Comparison of ENCODE assay signal across 21 mouse cellular contexts in the genomic region with DNA sequence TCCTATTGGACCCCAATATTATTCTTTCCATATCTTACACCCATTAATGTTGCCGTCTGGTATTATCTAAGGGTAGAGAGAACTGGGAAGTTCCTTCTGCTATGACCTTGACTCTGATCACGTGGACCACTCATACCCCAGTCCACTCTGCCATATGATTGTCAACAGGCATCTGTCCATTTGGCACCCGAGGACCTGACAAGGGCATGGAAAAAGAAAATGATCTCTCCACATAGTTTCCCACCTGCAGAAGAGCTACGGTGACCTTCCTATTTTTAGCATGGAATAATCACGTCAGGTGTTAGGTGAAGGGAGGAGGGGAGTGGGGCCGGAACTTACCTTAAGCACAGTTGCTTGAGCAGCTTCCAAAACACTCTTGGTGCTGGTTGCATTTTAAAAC.
DNase-seq lines count a peak whose midpoint lies in the region; ATAC-seq and TF ChIP-seq lines count a peak whose summit lies in the region.
"Had no signal": no experiment of that assay in that cellular context is flagged by ENCODE, and none has a peak within 500 bp of the region (broad histone marks: within the 10 kb centered on the region; RNA-seq: fewer than 3 reads in every experiment).

No protein-coding gene starts in this region.

- no peak overlapping the region for H3K4me2 ChIP-seq in heart, embryonic 14.5 days (ENCODE audit: low read length)
- H3K4me2 ChIP-seq: hindbrain, embryonic 13.5 days; intestine, embryonic 15.5 days; limb, embryonic 13.5 days; liver, embryonic 13.5 days; lung, embryonic 14.5 days had no signal

- no peaks in the 10 kb centered on the region for H3K27me3 ChIP-seq in heart, embryonic 14.5 days (ENCODE audit: control insufficient read depth, insufficient read depth, low read length)
- H3K27me3 ChIP-seq: hindbrain, embryonic 13.5 days; intestine, embryonic 15.5 days; limb, embryonic 13.5 days; liver, embryonic 13.5 days had no signal

- DNase-seq in gastrocnemius, adult 2 months: peak; percentile 57
- DNase-seq in gastrocnemius, postnatal 36 days: no peak
- peak; percentile 40 for DNase-seq in kidney, adult 9 months
- no peak for DNase-seq in kidney, postnatal 4 days
- DNase-seq in skeletal muscle tissue, adult 2 months (ENCODE audit: low read depth, low spot score): peak; percentile 75
- no peak for DNase-seq in cerebellum, adult 11-12 months
- DNase-seq in adrenal gland, adult (ENCODE audit: inconsistent age in 2 of 2, low spot score in 1 of 2): no peak
- DNase-seq: adrenal gland, postnatal 25 days; cerebellum, adult 11 months; layer of hippocampus, postnatal 36 days; liver, embryonic 13.5 days; lung, embryonic 14.5 days; lung, postnatal 4 days; right cerebral cortex, postnatal 25 days had no signal

- peaks cover 5 to 16% of the 10 kb centered on the region in 2 experiments; a peak in 2 of 4 replicates for H3K4me1 ChIP-seq in heart, embryonic 14.5 days (ENCODE audit: control insufficient read depth in 2 of 2, insufficient read depth in 2 of 2, low read length in 2 of 2)
- H3K4me1 ChIP-seq: intestine, embryonic 15.5 days; liver, embryonic 13.5 days; midbrain, embryonic 10.5 days had no signal

- no peaks in the 10 kb centered on the region for H3K36me3 ChIP-seq in heart, embryonic 14.5 days (ENCODE audit: control insufficient read depth, insufficient read depth, low read length)
- H3K36me3 ChIP-seq: G1E; hindbrain, embryonic 13.5 days; intestine, embryonic 15.5 days; limb, embryonic 13.5 days; liver, embryonic 13.5 days; midbrain, embryonic 10.5 days had no signal

- no peak overlapping the region for H3K9ac ChIP-seq in heart, embryonic 14.5 days (ENCODE audit: low read length)
- H3K9ac ChIP-seq: hindbrain, embryonic 13.5 days; intestine, embryonic 15.5 days; limb, embryonic 13.5 days; liver, embryonic 13.5 days; lung, embryonic 14.5 days had no signal

- peak overlapping the region; percentile 83 for H3K27ac ChIP-seq in gastrocnemius, adult 2 months
- H3K27ac ChIP-seq in heart, embryonic 14.5 days (replicated peaks in 1 of 2; ENCODE audit: control insufficient read depth in 1 of 2, insufficient read depth in 1 of 2, low read depth in 2 of 2, low read length in 2 of 2): peak overlapping the region; percentile 77 to 82; a peak in 3 of 4 replicates
- H3K27ac ChIP-seq: hindbrain, embryonic 13.5 days; intestine, embryonic 15.5 days; limb, embryonic 13.5 days; liver, embryonic 13.5 days; midbrain, embryonic 10.5 days had no signal

- 0 out of 2 replicates have a peak, but pooled peaks cover 4% of the 10 kb centered on the region for H3K9me3 ChIP-seq in heart, embryonic 14.5 days (ENCODE audit: control insufficient read depth, low read length)
- H3K9me3 ChIP-seq: G1E; hindbrain, embryonic 13.5 days; intestine, embryonic 15.5 days; liver, embryonic 13.5 days; midbrain, embryonic 10.5 days had no signal

- H3K4me3 ChIP-seq in gastrocnemius, adult 2 months: no peak overlapping the region
- no peak overlapping the region for H3K4me3 ChIP-seq in heart, embryonic 14.5 days (ENCODE audit: control insufficient read depth in 1 of 2, insufficient read depth in 1 of 2, low read depth in 1 of 2, low read length in 2 of 2)
- H3K4me3 ChIP-seq: hindbrain, embryonic 13.5 days; intestine, embryonic 15.5 days; limb, embryonic 13.5 days; liver, embryonic 13.5 days; midbrain, embryonic 10.5 days had no signal

- ATAC-seq in heart, embryonic 14.5 days (ENCODE audit: insufficient number of reproducible peaks, insufficient read depth, low FRiP score, low read depth): peak; percentile 68; the same call in 1 of the 2 replicates
- ATAC-seq: activated CD4-positive, CD25-positive, alpha-beta regulatory T cell, adult 4 months; intestine, embryonic 15.5 days had no signal

- intact Hi-C loops in gastrocnemius, adult 2 months (cut with DNase I): no loop called here
- intact Hi-C loops in gastrocnemius, postnatal 36 days (cut with DNase I): no loop called here

- 31% methylated on average over 6 of the region's 6 CpGs for WGBS in heart, embryonic 14.5 days

- TF ChIP-seq CTCF in gastrocnemius, adult 2 months (IDR thresholded peaks at IDR 0.05): no peak

Comparison
In these comparisons a context has a peak if more than half of its experiments do, and no peak if none do; other contexts are left out.
1. DNase-seq: peak in gastrocnemius, adult 2 months (single experiment), kidney, adult 9 months (single experiment) and skeletal muscle tissue, adult 2 months (single experiment); none in gastrocnemius, postnatal 36 days (0 of 2), kidney, postnatal 4 days (0 of 2), cerebellum, adult 11-12 months (single experiment) and adrenal gland, adult (0 of 2).